In the genomic region with DNA sequence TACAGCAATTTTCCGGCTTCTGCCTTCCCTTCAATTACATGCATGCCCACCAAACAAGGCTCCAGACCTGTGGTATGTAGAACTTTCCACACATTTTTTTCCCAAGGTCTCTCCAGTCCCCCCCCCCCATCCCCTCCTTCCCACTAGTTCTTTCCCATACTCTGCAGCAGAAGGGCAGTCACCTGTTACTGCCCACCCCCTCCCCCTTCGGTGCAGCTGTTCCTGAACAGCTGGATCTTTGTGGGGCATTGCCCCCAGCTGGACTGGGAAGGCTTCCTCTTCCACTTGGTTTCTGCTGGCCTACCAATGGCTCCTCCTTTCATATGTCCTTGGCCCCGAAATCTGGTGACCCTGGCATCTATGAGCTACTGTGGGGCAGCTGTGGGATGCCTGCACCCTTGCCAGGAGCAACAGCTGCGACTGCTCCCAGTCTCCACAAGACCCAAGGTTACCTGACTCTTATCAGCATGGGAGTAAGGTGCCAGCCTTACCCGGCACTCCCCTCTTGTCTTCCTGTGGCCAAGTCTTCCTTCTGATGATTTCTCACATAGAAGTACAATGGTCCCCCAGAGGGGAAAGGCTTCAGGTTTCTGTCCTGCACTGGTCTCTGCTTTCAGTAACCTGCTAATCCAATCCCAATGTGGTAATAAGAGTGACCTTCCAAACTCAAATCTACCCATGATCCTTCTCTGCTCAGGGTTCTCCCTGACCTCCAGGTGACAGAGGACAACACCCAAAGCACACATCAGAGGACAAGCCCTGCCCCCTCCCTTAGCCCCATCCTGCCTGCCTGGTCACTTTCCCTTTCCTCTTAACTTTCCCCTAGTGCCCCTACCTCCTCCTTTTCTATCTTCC, we compare ENCODE assay signal across 11 mouse cellular contexts. TPM values are rescaled to one million over a fixed set of nuclear protein-coding genes. Genes with fewer than 3 reads are reported as not detected.
DNase-seq lines count a peak whose midpoint lies in the region; ATAC-seq lines count a peak whose summit lies in the region.
"Had no signal": no experiment of that assay in that cellular context is flagged by ENCODE, and none has a peak within 500 bp of the region (broad histone marks: within the 10 kb centered on the region; RNA-seq: fewer than 3 reads in every experiment).

No protein-coding gene starts in this region.

- no peak overlapping the region for H3K9ac ChIP-seq in heart, embryonic 16.5 days (ENCODE audit: low read length)
- H3K9ac ChIP-seq in stomach, embryonic 16.5 days (ENCODE audit: low read length) = no peak overlapping the region
- H3K9ac ChIP-seq: embryonic facial prominence, embryonic 13.5 days had no signal

- H3K9me3 ChIP-seq in heart, embryonic 16.5 days (replicated peaks; ENCODE audit: control insufficient read depth, low read length) = no peaks in the 10 kb centered on the region
- no peaks in the 10 kb centered on the region for H3K9me3 ChIP-seq in stomach, embryonic 16.5 days (replicated peaks; ENCODE audit: control insufficient read depth, low read length)
- H3K9me3 ChIP-seq: embryonic facial prominence, embryonic 13.5 days had no signal

- intact Hi-C loops in gastrocnemius, postnatal 14 days (cut with DNase I; ENCODE audit: low total_unique reads) = no loop called here

- H3K4me2 ChIP-seq in heart, embryonic 16.5 days (ENCODE audit: low read depth, low read length) = no peak overlapping the region
- no peak overlapping the region for H3K4me2 ChIP-seq in stomach, embryonic 16.5 days (ENCODE audit: low read depth, low read length)
- H3K4me2 ChIP-seq: embryonic facial prominence, embryonic 13.5 days had no signal

- H3K4me1 ChIP-seq in heart, embryonic 16.5 days (ENCODE audit: control insufficient read depth, insufficient read depth, low read length) = peaks cover 8% of the 10 kb centered on the region
- peaks cover 11% of the 10 kb centered on the region; the same call in 1 of the 2 replicates for H3K4me1 ChIP-seq in stomach, embryonic 16.5 days (ENCODE audit: control insufficient read depth, insufficient read depth, low read length)

- H3K36me3 ChIP-seq in heart, embryonic 16.5 days (ENCODE audit: control insufficient read depth, insufficient read depth) = no peaks in the 10 kb centered on the region
- no peaks in the 10 kb centered on the region for H3K36me3 ChIP-seq in stomach, embryonic 16.5 days (ENCODE audit: control insufficient read depth, insufficient read depth, low read length)
- H3K36me3 ChIP-seq: embryonic facial prominence, embryonic 13.5 days had no signal

- DNase-seq in heart, adult 18-20 months = no peak
- DNase-seq in ovary, adult 18-20 months (ENCODE audit: low spot score) = peak; percentile 77
- DNase-seq in ovary, postnatal 10 days (ENCODE audit: low spot score) = no peak
- peak; percentile 67 for DNase-seq in gastrocnemius, postnatal 14 days
- no peak for DNase-seq in left cerebral cortex, adult 11 months (ENCODE audit: low spot score)
- no peak for DNase-seq in right cerebral cortex, adult 2 months (ENCODE audit: low spot score in 2 of 2)
- DNase-seq: cerebellum, adult 9-11 months; thymus, postnatal 36 days had no signal

- WGBS in heart, embryonic 16.5 days = 71% methylated on average over 5 of the region's 5 CpGs
- 68% methylated on average over 5 of the region's 5 CpGs for WGBS in stomach, embryonic 16.5 days

- no peak overlapping the region; the same call in 1 of the 2 replicates for H3K27ac ChIP-seq in heart, embryonic 16.5 days (ENCODE audit: low read length)
- no peak overlapping the region; the same call in 1 of the 2 replicates for H3K27ac ChIP-seq in stomach, embryonic 16.5 days (ENCODE audit: low read length)
- H3K27ac ChIP-seq: embryonic facial prominence, embryonic 13.5 days had no signal

- H3K4me3 ChIP-seq in heart, embryonic 16.5 days (ENCODE audit: low read length) = no peak overlapping the region
- no peak overlapping the region for H3K4me3 ChIP-seq in stomach, embryonic 16.5 days (replicated peaks; ENCODE audit: low read length)
- H3K4me3 ChIP-seq: embryonic facial prominence, embryonic 13.5 days had no signal

- H3K27me3 ChIP-seq in heart, embryonic 16.5 days (ENCODE audit: control insufficient read depth, insufficient read depth, low read length) = no peaks in the 10 kb centered on the region
- H3K27me3 ChIP-seq in stomach, embryonic 16.5 days (ENCODE audit: control insufficient read depth, insufficient read depth, low read length) = no peaks in the 10 kb centered on the region
- H3K27me3 ChIP-seq: embryonic facial prominence, embryonic 13.5 days had no signal

- ATAC-seq in heart, embryonic 16.5 days (replicated peaks; ENCODE audit: extremely low read depth, insufficient read depth, low FRiP score) = 0 out of 2 replicates have a peak, but pooled peaks have one; percentile 28
- ATAC-seq in stomach, embryonic 16.5 days (ENCODE audit: insufficient read depth, low FRiP score) = peak; percentile 65

RNA-seq across cellular contexts. Expression of a gene that starts 10.9 kb away (rescaled TPM):
- 136 and 145 TPM in 2 replicates for polyA plus RNA-seq in heart, embryonic 16.5 days (2015; fragmentation: Nextera tagmentation; extraction: Ambion mirVana)
- 100 to 1,000 TPM; 290 to 300 TPM for total RNA-seq in heart, adult 18-20 months (2021)
- 100 to 1,000 TPM; 232 to 238 TPM for total RNA-seq in gastrocnemius, postnatal 14 days (2021)
- polyA plus RNA-seq in stomach, embryonic 16.5 days (2015; fragmentation: Nextera tagmentation; extraction: Ambion mirVana) = 90.8 and 91.8 TPM in 2 replicates

RNA-seq across cellular contexts. Expression of a gene that starts 15.5 kb away (rescaled TPM):
- polyA plus RNA-seq in heart, embryonic 16.5 days (2015; fragmentation: Nextera tagmentation; extraction: Ambion mirVana) = 23.7 and 26.9 TPM in 2 replicates
- total RNA-seq in heart, adult 18-20 months (2021) = 10 to 100 TPM; 22.2 to 25.6 TPM
- total RNA-seq in gastrocnemius, postnatal 14 days (2021) = 1 to 10 TPM; 9.3 to 9.8 TPM
- 33.1 and 36.1 TPM in 2 replicates for polyA plus RNA-seq in stomach, embryonic 16.5 days (2015; fragmentation: Nextera tagmentation; extraction: Ambion mirVana)

RNA-seq across cellular contexts. Expression of a gene that starts 21.9 kb away (rescaled TPM):
- 8.1 and 8.7 TPM in 2 replicates for polyA plus RNA-seq in heart, embryonic 16.5 days (2015; fragmentation: Nextera tagmentation; extraction: Ambion mirVana)
- 1 to 10 TPM; 5.0 to 5.8 TPM for total RNA-seq in heart, adult 18-20 months (2021)
- 1 to 10 TPM in 1 of 2 experiments, under 1 TPM in 1; 0.76 to 1.3 TPM for total RNA-seq in gastrocnemius, postnatal 14 days (2021)
- 18.8 and 21.6 TPM in 2 replicates for polyA plus RNA-seq in stomach, embryonic 16.5 days (2015; fragmentation: Nextera tagmentation; extraction: Ambion mirVana)

RNA-seq across cellular contexts. Expression of a gene that starts 31.2 kb away (rescaled TPM):
- polyA plus RNA-seq in heart, embryonic 16.5 days (2015; fragmentation: Nextera tagmentation; extraction: Ambion mirVana) = 372 and 444 TPM in 2 replicates
- total RNA-seq in heart, adult 18-20 months (2021) = 100 to 1,000 TPM; 229 to 232 TPM
- 100 to 1,000 TPM; 159 to 177 TPM for total RNA-seq in gastrocnemius, postnatal 14 days (2021)
- polyA plus RNA-seq in stomach, embryonic 16.5 days (2015; fragmentation: Nextera tagmentation; extraction: Ambion mirVana) = 493 and 511 TPM in 2 replicates

RNA-seq across cellular contexts. Expression of a gene that starts 31.3 kb away (rescaled TPM):
- 32.5 and 34.2 TPM in 2 replicates for polyA plus RNA-seq in heart, embryonic 16.5 days (2015; fragmentation: Nextera tagmentation; extraction: Ambion mirVana)
- 10 to 100 TPM; 67.6 to 76.8 TPM for total RNA-seq in heart, adult 18-20 months (2021)
- 10 to 100 TPM; 24.7 to 26.9 TPM for total RNA-seq in gastrocnemius, postnatal 14 days (2021)
- polyA plus RNA-seq in stomach, embryonic 16.5 days (2015; fragmentation: Nextera tagmentation; extraction: Ambion mirVana) = 46.8 and 46.9 TPM in 2 replicates

Comparison
In these comparisons a context has a peak if more than half of its experiments do, and no peak if none do; other contexts are left out.
1. DNase-seq: peak in ovary, adult 18-20 months (single experiment) and gastrocnemius, postnatal 14 days (single experiment); none in heart, adult 18-20 months (0 of 2), ovary, postnatal 10 days (single experiment), left cerebral cortex, adult 11 months (single experiment) and right cerebral cortex, adult 2 months (0 of 2).